Mouse (Mus musculus) frontal cortex, postnatal 10 days (tissue): ENCODE data around the gene Etnk1.
"Not testable (repeated sequence)": the region's sequence is repeated elsewhere in the genome, so short reads cannot be mapped to it uniquely, and the experiment has no call there.

Experiments
- DNase-seq, 2 experiments: peaks; one replicate each; pipeline ENCODE4 v3.0.0; 2022; ENCODE audit warnings: low spot score in 2 of 2, mixed read lengths in 1 of 2

Gene Etnk1

GRCm38 (mm10) chr6:143166452-143167357, at the start of gene Etnk1:
Gene Etnk1 (plus strand): TSS chr6:143167221.
- DNase-seq = peak; percentile 96 to 99

GRCm38 (mm10) chr6:143119325-143119724, 47.7 kb upstream of the Etnk1 start:
- DNase-seq = no peak

- DNase-seq = no peak
Observed at GRCm38 (mm10) chr6:143125721-143126120, 41.3 kb upstream of the Etnk1 start.

GRCm38 (mm10) chr6:143129466-143129865, 37.6 kb upstream of the Etnk1 start:
- no peak for DNase-seq

GRCm38 (mm10) chr6:143129952-143130351, 37.1 kb upstream of the Etnk1 start:
- no peak for DNase-seq

GRCm38 (mm10) chr6:143130411-143130810, 36.6 kb upstream of the Etnk1 start:
- DNase-seq = no peak

- DNase-seq = no peak
Observed at GRCm38 (mm10) chr6:143131895-143132652, 34.9 kb upstream of the Etnk1 start.

GRCm38 (mm10) chr6:143133150-143133549, 33.9 kb upstream of the Etnk1 start:
- no peak for DNase-seq

GRCm38 (mm10) chr6:143135097-143135496, 31.9 kb upstream of the Etnk1 start:
- no peak for DNase-seq

GRCm38 (mm10) chr6:143136688-143137087, 30.3 kb upstream of the Etnk1 start:
- DNase-seq = no peak

GRCm38 (mm10) chr6:143137341-143137740, 29.7 kb upstream of the Etnk1 start:
- DNase-seq = no peak

GRCm38 (mm10) chr6:143139417-143139816, 27.6 kb upstream of the Etnk1 start:
- DNase-seq = no peak

GRCm38 (mm10) chr6:143140884-143141283, 26.1 kb upstream of the Etnk1 start:
- no peak for DNase-seq

- DNase-seq = not testable (repeated sequence)
Observed at GRCm38 (mm10) chr6:143141624-143142592, 25.1 kb upstream of the Etnk1 start.

- DNase-seq = no peak
Observed at GRCm38 (mm10) chr6:143142861-143143260, 24.2 kb upstream of the Etnk1 start.

GRCm38 (mm10) chr6:143143321-143143720, 23.7 kb upstream of the Etnk1 start:
- no peak for DNase-seq

- peak in 1 of 2 experiments; percentile 7 for DNase-seq
Observed at GRCm38 (mm10) chr6:143143775-143144273, 23.2 kb upstream of the Etnk1 start.

GRCm38 (mm10) chr6:143144556-143144955, 22.5 kb upstream of the Etnk1 start:
- DNase-seq = no peak

GRCm38 (mm10) chr6:143145051-143145450, 22.0 kb upstream of the Etnk1 start:
- DNase-seq = no peak

- DNase-seq = no peak
Observed at GRCm38 (mm10) chr6:143146756-143147155, 20.3 kb upstream of the Etnk1 start.

- DNase-seq = no peak
Observed at GRCm38 (mm10) chr6:143148868-143149267, 18.2 kb upstream of the Etnk1 start.
